Mouse (Mus musculus): Measurements from ENCODE around the gene Cnpy1. TPM values are rescaled to one million over a fixed set of nuclear protein-coding genes. Genes with fewer than 3 reads are reported as not detected.

Gene Cnpy1
- polyA plus RNA-seq, 1 experiment from 2014 or later, result 1.2 TPM

DNA sequence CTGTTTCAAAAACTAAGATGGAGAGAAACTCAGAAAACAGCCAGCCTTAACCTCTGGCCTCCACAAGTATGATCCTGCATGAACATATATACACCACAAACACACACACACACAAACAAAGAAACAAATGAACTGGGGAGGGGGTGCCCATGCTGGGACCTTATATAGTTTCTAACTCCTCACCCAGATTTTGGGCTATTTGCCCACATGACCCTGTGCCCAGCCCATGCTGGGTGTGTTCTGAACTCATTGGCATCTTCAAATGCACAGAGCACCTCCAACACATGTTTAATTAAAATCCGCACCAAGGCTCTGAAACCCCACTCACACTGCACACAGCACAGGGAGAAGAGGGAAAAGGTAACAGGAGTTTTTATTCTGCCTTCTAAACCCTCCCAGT is 14.3 kb upstream of the Cnpy1 start:
- H3K27ac ChIP-seq (replicated peaks), result no peak overlapping the region
- H3K4me2 ChIP-seq (replicated peaks), result no peak overlapping the region
- no peak for ATAC-seq (replicated peaks)
- H3K9me3 ChIP-seq, result no peaks in the 10 kb centered on the region
- H3K27me3 ChIP-seq, result no peaks in the 10 kb centered on the region
- no peaks in the 10 kb centered on the region for H3K4me1 ChIP-seq
- H3K9ac ChIP-seq (replicated peaks), result no peak overlapping the region
- H3K4me3 ChIP-seq, result no peak overlapping the region
- H3K36me3 ChIP-seq, result no peaks in the 10 kb centered on the region
- 79% methylated on average over 1 of the region's 1 CpGs for WGBS

DNA sequence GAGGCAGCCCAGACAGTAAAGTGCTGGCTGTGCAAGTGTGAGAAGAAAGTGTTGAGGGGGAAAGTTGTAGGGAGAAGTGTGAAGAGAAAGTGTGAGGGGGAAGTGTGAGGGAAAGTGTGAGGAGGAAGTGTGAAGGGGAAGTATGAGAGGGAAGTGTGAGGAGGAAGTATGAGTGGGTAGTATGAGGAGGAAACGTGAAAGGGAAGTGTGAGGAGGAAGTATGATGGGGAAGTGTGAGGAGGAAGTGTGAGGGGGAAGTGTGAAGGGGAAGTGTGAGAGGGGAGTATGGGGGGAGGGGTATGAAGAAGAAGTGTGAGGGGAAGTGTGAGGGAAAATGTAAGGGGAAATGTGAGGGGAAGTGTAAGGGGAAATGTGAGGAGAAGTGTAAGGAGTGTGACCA is 13.8 kb upstream of the Cnpy1 start:
- Histone ChIP-seq H3K27ac (replicated peaks) (no peak overlapping the region), H3K4me1 (no peaks in the 10 kb centered on the region), H3K9me3 (no peaks in the 10 kb centered on the region), H3K27me3 (no peaks in the 10 kb centered on the region), H3K36me3 (no peaks in the 10 kb centered on the region), H3K9ac (replicated peaks) (no peak overlapping the region), H3K4me2 (replicated peaks) (no peak overlapping the region), H3K4me3 (no peak overlapping the region)
- no peak for ATAC-seq (replicated peaks)
- WGBS, result 59% methylated on average over 1 of the region's 1 CpGs

DNA sequence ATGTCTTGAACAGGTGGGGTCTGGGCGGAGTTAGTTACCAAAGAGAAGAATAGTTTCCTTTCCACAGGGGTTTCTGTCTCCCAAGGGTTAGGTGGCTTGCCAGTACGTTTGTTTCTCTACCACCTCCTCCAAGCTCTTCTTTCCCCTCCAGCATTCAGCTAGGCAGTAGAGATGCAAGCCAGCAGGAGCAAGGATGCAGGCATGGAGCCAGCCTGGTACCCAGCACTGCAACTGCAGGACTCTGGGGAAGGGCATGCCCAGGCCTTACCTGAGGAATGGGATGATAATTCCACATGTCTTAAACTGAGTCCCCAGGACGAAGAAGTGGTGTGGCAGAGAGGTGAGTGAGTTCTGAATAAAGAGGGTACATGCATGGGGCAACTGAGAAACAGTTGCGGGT is 12.2 kb upstream of the Cnpy1 start:
- H3K9me3 ChIP-seq, result no peaks in the 10 kb centered on the region
- H3K4me1 ChIP-seq, result no peaks in the 10 kb centered on the region
- no peaks in the 10 kb centered on the region for H3K27me3 ChIP-seq
- no peaks in the 10 kb centered on the region for H3K36me3 ChIP-seq
- H3K27ac ChIP-seq (replicated peaks), result no peak overlapping the region
- no peak overlapping the region for H3K9ac ChIP-seq (replicated peaks)
- no peak overlapping the region for H3K4me2 ChIP-seq (replicated peaks)
- 77% methylated on average over 4 of the region's 4 CpGs for WGBS
- no peak overlapping the region for H3K4me3 ChIP-seq
- ATAC-seq (replicated peaks), result no peak

DNA sequence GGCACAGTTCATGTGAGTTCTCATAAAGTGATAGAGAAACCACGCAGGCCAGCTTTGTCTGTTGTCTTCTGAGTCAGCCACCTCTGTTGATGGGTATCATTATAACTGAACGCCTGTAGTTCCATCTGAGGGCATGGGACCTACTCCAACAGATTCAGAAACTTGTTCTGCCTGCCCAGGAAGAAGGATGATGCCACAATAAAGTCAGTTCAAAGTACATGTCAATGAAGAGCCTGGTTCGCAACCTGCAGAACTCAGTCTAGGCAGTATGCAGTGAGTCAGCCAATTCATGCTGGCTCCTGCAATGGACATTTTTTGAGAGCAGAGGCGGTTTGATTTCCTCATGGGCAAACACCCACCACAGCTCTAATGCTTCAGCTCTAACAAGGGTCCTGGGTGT is 7.4 kb upstream of the Cnpy1 start:
- no peak overlapping the region for H3K27ac ChIP-seq (replicated peaks)
- no peak overlapping the region for H3K9ac ChIP-seq (replicated peaks)
- H3K4me1 ChIP-seq, result peaks cover 4% of the 10 kb centered on the region
- no peaks in the 10 kb centered on the region for H3K9me3 ChIP-seq
- 92% methylated on average over 4 of the region's 4 CpGs for WGBS
- no peak for ATAC-seq (replicated peaks)
- no peak overlapping the region for H3K4me2 ChIP-seq (replicated peaks)
- H3K27me3 ChIP-seq, result no peaks in the 10 kb centered on the region
- no peaks in the 10 kb centered on the region for H3K36me3 ChIP-seq
- no peak overlapping the region for H3K4me3 ChIP-seq

DNA sequence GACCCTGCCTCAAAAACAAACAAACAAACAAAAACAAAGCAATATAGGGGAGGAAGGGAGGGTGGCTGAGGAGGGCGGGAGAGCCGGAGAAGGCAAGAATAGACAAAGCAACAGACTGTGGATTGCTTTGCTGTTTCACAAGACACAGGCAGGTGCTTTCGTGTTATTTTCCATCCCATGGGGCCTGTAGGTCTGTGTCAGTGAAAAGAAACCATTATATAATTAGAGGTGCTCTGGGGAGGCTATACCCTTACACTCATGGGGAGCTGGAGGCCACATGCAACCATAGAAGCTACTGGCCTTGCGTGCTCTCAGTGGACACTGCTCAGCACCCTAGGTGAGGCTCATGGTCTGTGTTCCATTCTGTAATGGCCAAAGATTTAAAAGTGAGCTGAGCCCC is 6.7 kb upstream of the Cnpy1 start:
- Histone ChIP-seq H3K4me3 (no peak overlapping the region), H3K9me3 (no peaks in the 10 kb centered on the region), H3K27ac (replicated peaks) (no peak overlapping the region), H3K27me3 (no peaks in the 10 kb centered on the region), H3K9ac (replicated peaks) (no peak overlapping the region), H3K4me1 (peaks cover 4% of the 10 kb centered on the region), H3K4me2 (replicated peaks) (no peak overlapping the region), H3K36me3 (no peaks in the 10 kb centered on the region)
- 83% methylated on average over 4 of the region's 4 CpGs for WGBS
- no peak for ATAC-seq (replicated peaks)

DNA sequence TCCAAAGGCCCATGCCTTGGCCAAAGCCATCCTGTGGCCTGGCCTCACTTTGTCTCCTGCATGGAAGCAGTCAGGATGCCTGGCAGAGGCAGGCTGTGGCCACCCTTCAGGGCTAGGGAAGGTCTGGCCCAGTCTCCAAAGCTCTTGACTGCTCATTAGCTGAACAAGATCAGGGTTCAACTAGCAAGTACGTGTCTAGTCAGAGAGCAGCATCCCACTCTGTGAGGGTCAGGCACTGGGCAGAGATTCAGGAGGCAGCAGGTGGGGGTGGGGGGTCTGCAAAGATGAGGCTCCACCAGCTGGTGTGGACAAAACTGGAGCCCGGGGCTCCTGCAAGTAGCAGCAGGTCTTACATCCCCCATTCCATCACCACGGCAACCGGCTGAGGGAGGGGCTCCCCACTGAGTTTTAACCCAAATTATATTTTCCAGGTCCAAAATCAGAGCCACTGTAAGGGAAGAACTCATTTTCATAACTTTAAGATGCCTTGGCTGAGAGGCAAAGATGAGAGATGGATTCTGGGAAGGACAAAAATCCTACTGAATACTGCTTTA is 5.7 kb upstream of the Cnpy1 start:
- WGBS, result 39% methylated on average over 4 of the region's 4 CpGs
- Histone ChIP-seq H3K9ac (replicated peaks) (no peak overlapping the region), H3K27me3 (no peaks in the 10 kb centered on the region), H3K27ac (replicated peaks) (no peak overlapping the region), H3K4me2 (replicated peaks) (no peak overlapping the region), H3K4me1 (peaks cover 4% of the 10 kb centered on the region), H3K9me3 (no peaks in the 10 kb centered on the region), H3K36me3 (no peaks in the 10 kb centered on the region), H3K4me3 (no peak overlapping the region)
- ATAC-seq (replicated peaks), result no peak

DNA sequence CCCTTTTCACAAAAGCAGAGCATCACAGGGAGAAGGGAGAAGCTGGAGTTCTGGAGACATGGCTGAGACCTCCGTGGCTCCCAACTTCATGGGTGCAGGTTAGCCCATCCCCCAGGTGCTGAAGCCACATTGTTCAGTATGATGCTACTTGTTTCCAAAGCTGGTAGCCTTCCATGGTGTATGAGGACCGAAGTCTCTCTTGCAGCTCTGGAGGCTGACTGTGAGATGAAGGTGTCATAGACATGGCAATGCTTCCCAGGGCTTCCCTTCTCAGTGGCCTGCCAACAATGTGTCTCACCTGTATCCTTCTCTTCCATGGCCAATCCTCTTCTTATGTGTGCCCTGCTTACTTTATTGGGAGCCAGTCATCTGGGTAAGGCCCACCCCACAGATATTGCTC is 4.9 kb upstream of the Cnpy1 start:
- Histone ChIP-seq H3K36me3 (no peaks in the 10 kb centered on the region), H3K4me2 (replicated peaks) (no peak overlapping the region), H3K27me3 (no peaks in the 10 kb centered on the region), H3K9ac (replicated peaks) (no peak overlapping the region), H3K4me3 (no peak overlapping the region), H3K27ac (replicated peaks) (no peak overlapping the region), H3K4me1 (peaks cover 4% of the 10 kb centered on the region), H3K9me3 (no peaks in the 10 kb centered on the region)
- WGBS, result 93% methylated on average over 2 of the region's 2 CpGs
- no peak for ATAC-seq (replicated peaks)

DNA sequence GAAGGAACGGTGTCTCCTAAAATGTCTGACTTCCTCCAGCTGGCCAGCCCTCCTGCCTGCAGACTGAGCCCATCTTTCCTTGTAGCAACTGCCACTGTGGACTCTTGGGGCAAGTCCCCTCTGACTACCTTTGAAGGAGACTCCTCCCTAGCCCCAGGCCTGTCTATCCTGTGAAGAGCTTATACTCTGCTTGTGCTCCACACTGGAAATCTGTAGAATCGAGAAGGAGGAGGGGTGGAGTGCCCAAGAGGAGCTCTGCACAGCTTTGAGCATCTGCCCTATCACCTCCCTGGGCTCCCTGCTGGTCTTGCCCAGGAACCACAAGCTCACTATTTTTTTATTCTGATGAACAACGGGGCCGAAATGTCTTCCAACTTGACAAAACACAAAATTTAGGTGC is 485 bp downstream of the Cnpy1 start:
- H3K9ac ChIP-seq (replicated peaks), result no peak overlapping the region
- WGBS, result 63% methylated on average over 4 of the region's 4 CpGs
- H3K4me2 ChIP-seq (replicated peaks), result no peak overlapping the region
- H3K9me3 ChIP-seq, result no peaks in the 10 kb centered on the region
- no peaks in the 10 kb centered on the region for H3K36me3 ChIP-seq
- H3K27me3 ChIP-seq, result no peaks in the 10 kb centered on the region
- no peaks in the 10 kb centered on the region for H3K4me1 ChIP-seq
- H3K4me3 ChIP-seq, result no peak overlapping the region
- H3K27ac ChIP-seq (replicated peaks), result no peak overlapping the region
- ATAC-seq (replicated peaks), result no peak

DNA sequence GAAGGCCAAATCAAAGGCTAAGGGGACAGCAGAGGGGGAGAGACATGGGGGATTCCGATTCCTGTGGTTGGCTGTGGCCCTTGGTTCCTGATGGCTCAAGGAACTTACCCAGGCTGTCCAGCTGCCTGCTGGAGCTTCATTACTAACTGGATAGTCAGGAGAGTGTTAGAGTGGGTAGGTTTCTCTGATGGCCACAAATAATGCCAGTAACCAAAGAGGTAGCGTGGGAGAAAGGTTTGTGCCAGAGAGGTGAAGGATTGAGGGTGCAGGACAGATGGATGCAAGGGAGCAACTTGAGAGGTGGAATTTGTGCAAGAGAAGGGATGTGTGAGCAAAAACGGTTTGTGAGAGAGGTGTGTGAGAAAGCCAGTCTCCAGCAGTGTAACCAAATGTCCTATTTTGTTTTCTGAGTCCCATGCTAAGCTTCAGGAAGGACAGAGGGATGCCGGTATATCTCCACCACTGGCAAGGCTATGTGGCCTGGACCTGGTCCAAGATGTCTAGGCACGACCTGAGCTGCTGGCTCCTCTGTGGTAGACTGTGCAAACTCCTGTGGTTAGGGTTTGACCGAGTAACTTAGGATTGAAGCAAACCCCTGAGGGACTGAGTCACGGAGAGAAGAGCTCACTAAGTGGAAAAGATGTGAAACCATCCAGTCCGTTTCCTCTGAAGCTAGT is 2.0 kb downstream of the Cnpy1 start:
- Histone ChIP-seq H3K9me3 (no peaks in the 10 kb centered on the region), H3K9ac (replicated peaks) (no peak overlapping the region), H3K36me3 (no peaks in the 10 kb centered on the region), H3K4me2 (replicated peaks) (no peak overlapping the region), H3K4me3 (no peak overlapping the region), H3K27me3 (no peaks in the 10 kb centered on the region), H3K27ac (replicated peaks) (no peak overlapping the region), H3K4me1 (no peaks in the 10 kb centered on the region)
- ATAC-seq (replicated peaks), result no peak
- WGBS, result 76% methylated on average over 8 of the region's 8 CpGs

DNA sequence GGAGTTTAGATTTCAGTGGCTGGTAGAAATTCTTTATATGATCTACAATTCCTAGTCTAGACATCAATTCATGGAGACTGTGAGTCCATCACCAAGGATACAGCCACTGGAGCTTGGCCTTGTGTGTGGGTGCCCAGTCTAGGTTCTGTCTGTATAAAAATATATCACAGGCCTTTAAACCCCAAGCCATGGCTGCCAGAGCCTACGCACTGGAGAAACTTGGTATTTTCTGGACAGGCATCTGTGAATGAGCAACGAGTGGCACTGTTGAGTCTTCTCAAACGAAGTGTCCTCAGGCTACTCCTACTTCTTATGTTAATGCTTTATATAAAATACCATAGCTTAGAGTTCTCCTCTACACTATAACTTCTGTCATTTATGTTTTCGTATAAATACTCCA is 4.2 kb downstream of the Cnpy1 start:
- Histone ChIP-seq H3K36me3 (no peaks in the 10 kb centered on the region), H3K4me1 (no peaks in the 10 kb centered on the region), H3K9ac (replicated peaks) (no peak overlapping the region), H3K4me2 (replicated peaks) (no peak overlapping the region), H3K27me3 (no peaks in the 10 kb centered on the region), H3K27ac (replicated peaks) (no peak overlapping the region), H3K4me3 (no peak overlapping the region), H3K9me3 (no peaks in the 10 kb centered on the region)
- WGBS, result 85% methylated on average over 4 of the region's 4 CpGs
- no peak for ATAC-seq (replicated peaks)

DNA sequence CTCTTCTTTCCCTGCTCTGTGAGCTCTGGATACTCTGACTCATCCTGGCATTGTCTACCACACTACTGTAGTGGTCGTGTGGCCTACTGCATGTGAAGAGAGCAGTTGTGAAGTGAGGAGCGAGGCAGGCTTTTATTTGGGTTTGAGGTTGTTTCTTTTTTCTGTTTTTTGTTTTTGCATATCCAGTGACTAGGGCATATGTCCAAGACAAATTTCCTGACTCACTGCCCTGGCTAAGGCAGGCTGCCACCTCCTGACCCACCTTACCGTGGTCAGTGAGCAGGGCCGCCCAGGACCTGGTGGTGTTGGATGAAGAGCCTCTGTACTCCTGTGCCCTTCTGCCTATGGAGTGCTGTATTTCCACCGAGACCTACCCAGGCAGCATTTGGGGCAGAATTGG is 5.8 kb downstream of the Cnpy1 start:
- Histone ChIP-seq H3K4me1 (no peaks in the 10 kb centered on the region), H3K4me2 (replicated peaks) (no peak overlapping the region), H3K27ac (replicated peaks) (no peak overlapping the region), H3K27me3 (no peaks in the 10 kb centered on the region), H3K9me3 (no peaks in the 10 kb centered on the region), H3K4me3 (no peak overlapping the region), H3K9ac (replicated peaks) (no peak overlapping the region), H3K36me3 (no peaks in the 10 kb centered on the region)
- ATAC-seq (replicated peaks), result no peak
- WGBS, result 93% methylated on average over 5 of the region's 5 CpGs

DNA sequence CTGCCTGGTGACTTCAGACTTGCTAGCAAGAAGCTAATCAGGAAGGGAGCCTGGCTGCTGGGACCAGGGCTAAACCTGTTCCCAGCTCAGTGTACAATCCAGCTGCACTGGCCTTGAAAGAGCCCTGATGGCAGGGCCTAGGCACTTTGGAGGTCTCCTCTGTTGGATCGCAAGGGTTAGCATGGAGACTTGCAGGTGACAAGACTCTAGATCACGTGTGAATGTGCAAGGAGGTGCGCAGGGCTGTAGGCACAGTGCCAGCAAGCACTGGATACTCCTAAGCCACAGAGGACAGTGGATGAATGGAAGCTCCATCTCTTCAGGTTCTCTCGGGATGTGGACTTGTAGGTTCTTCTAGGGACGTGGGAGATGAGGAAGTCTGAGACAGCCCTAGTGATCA is 6.7 kb downstream of the Cnpy1 start:
- WGBS, result 85% methylated on average over 5 of the region's 5 CpGs
- Histone ChIP-seq H3K4me3 (no peak overlapping the region), H3K4me1 (no peaks in the 10 kb centered on the region), H3K27me3 (no peaks in the 10 kb centered on the region), H3K27ac (replicated peaks) (no peak overlapping the region), H3K4me2 (replicated peaks) (no peak overlapping the region), H3K36me3 (no peaks in the 10 kb centered on the region), H3K9me3 (no peaks in the 10 kb centered on the region), H3K9ac (replicated peaks) (no peak overlapping the region)
- ATAC-seq (replicated peaks), result no peak

DNA sequence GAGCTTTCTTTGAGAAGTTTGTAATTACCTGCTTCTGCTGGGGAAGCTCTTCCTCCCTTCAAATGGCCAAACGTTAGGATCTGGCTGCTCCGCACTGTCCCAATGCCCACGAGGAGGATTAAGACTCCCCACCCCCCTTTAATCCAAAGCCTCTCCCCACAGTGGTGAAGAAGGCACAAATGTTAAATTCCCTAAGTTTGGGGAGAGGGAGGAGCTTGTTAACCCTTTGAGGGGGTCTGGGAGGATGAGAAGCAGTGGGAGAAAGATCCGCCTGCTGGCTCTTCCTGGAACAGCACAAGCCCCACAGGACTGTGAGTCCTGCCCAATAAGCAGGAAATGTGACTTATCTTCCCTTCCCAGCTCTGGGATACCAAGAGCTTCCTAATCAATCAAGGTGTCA is 7.5 kb downstream of the Cnpy1 start:
- no peak overlapping the region for H3K4me3 ChIP-seq
- H3K27ac ChIP-seq (replicated peaks), result no peak overlapping the region
- WGBS, result 22% methylated on average over 4 of the region's 4 CpGs
- H3K4me2 ChIP-seq (replicated peaks), result no peak overlapping the region
- H3K9ac ChIP-seq (replicated peaks), result no peak overlapping the region
- H3K27me3 ChIP-seq, result no peaks in the 10 kb centered on the region
- no peaks in the 10 kb centered on the region for H3K36me3 ChIP-seq
- H3K4me1 ChIP-seq, result no peaks in the 10 kb centered on the region
- H3K9me3 ChIP-seq, result no peaks in the 10 kb centered on the region
- no peak for ATAC-seq (replicated peaks)

All from forebrain, embryonic 15.5 days (tissue).